Mouse (Mus musculus) spleen, adult 2 months (tissue): ENCODE measurements around the gene Tdrd9. TPM values are rescaled to one million over a fixed set of nuclear protein-coding genes. Genes with fewer than 3 reads are reported as not detected.

ENCODE experiments used
- DNase-seq, 2 experiments: peaks; one replicate each; pipeline versions ENCODE4 v3.0.0 to v3.0.0-alpha.2; 2012 to 2021; ENCODE audit warnings: low spot score in 2 of 2, low read depth in 1 of 2
- H3K27ac ChIP-seq: fragments of 200-500 bp; 2 replicates; pipeline ENCODE4 v1.5.1; 2012; ENCODE audit warnings: low read length, inconsistent platforms; ENCODE audit not compliant: insufficient read depth
- H3K27me3 ChIP-seq: fragments of 200-500 bp; 2 replicates; pipeline ENCODE4 v1.6.1; 2012; ENCODE audit warnings: mild to moderate bottlenecking, moderate library complexity, low read length, inconsistent platforms; ENCODE audit not compliant: control insufficient read depth, insufficient read depth
- H3K36me3 ChIP-seq: fragments of 200-500 bp; 2 replicates; pipeline ENCODE4 v1.6.1; 2012; ENCODE audit warnings: mild to moderate bottlenecking, low read length, inconsistent platforms; ENCODE audit not compliant: control insufficient read depth, insufficient read depth
- H3K4me1 ChIP-seq: fragments of 200-500 bp; 2 replicates; pipeline ENCODE4 v1.6.1; 2011; ENCODE audit warnings: inconsistent platforms; ENCODE audit not compliant: control insufficient read depth, insufficient read depth, insufficient read length
- H3K4me3 ChIP-seq: fragments of 200-500 bp; 2 replicates; pipeline ENCODE4 v1.5.1; 2011; ENCODE audit warnings: mild to moderate bottlenecking, inconsistent platforms; ENCODE audit not compliant: insufficient read depth, insufficient read length; ENCODE audit errors: extremely low read depth
- CTCF ChIP-seq: fragments of 200-500 bp; IDR thresholded peaks from 2 replicates; pipeline ENCODE4 v1.5.1; 2011; ENCODE audit warnings: mild to moderate bottlenecking, inconsistent platforms; ENCODE audit not compliant: insufficient read depth, insufficient read length, insufficient replicate concordance; ENCODE audit errors: extremely low read depth
- POLR2A ChIP-seq: fragments of 200-500 bp; IDR thresholded peaks from 2 replicates; pipeline ENCODE4 v1.6.1; 2011; ENCODE audit warnings: low read depth, low read length, inconsistent platforms
- WGBS: fragments of 180-500 bp; shearing (Covaris S2); methylation state at CpG from one replicate; pipeline ENCODE4 v1.1.7; 2018; 5-methylcytosine and 5-hydroxymethylcytosine counted together
- polyA plus RNA-seq: library from polyadenylated mRNA; depleted of rRNA; stranded (reverse); fragments of >200 nt; gene quantifications from 2 replicates; pipeline ENCODE4 v1.2.3, GENCODE M21; 2012

Tdrd9 gene
- polyA plus RNA-seq, 1 experiment: not detected

DNA sequence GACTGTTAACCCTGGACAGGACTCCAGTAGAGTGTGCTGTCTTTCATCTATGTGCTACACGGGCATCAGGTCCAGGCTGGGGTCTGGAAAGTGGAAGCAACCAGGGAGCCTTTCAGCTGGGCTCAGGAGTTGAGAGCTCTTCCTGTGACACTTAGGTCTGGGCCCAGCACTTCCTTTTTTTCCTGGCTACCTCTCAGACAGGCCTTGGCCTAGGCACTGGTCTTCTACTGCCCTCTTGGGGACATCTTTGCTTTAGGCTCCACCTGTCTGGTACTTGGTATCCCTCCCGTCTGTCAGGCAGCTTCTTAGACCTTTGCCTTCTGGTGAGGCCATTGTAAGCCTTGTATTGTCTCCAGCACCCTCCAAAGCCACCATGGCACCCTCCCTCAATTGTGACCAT, 24.6 kb upstream of the Tdrd9 start:
- H3K27me3 ChIP-seq: no peaks in the 10 kb centered on the region
- peak; percentile 65 to 78 for DNase-seq
- peaks cover 12% of the 10 kb centered on the region; the same call in 1 of the 2 replicates for H3K4me1 ChIP-seq
- H3K4me3 ChIP-seq: no peak overlapping the region
- H3K36me3 ChIP-seq: no peaks in the 10 kb centered on the region
- no peak for TF ChIP-seq POLR2A
- peak; percentile 90; the same call in 1 of the 2 replicates for TF ChIP-seq CTCF
- peak overlapping the region; percentile 26; the same call in 1 of the 2 replicates for H3K27ac ChIP-seq
- WGBS: 19% methylated on average over 2 of the region's 2 CpGs

DNA sequence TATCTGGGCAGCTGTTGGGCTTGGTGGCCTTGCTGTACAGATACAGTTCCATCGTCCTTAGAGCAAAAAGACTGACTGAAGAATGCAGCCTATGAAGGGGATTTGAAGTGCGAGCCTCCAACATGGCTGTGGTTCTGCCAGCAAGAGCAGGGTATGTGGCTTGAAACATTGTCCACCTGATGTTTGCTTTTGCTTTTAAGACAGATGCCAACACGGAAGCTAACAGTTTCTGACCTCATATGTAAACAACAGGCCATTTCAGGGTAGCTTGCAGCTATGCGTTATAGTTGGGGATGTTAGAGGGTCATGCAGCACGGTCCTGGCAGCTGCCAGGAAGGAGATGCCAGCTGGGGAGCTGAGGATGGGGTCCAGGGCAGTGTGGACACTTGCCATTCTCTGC, 20.9 kb upstream of the Tdrd9 start:
- Histone ChIP-seq H3K4me3 (no peak overlapping the region), H3K4me1 (peaks cover 1% of the 10 kb centered on the region; the same call in 1 of the 2 replicates), H3K27ac (no peak overlapping the region), H3K27me3 (no peaks in the 10 kb centered on the region), H3K36me3 (no peaks in the 10 kb centered on the region)
- no peak for DNase-seq
- WGBS: 85% methylated on average over 5 of the region's 5 CpGs
- TF ChIP-seq POLR2A (no peak), CTCF (no peak)

DNA sequence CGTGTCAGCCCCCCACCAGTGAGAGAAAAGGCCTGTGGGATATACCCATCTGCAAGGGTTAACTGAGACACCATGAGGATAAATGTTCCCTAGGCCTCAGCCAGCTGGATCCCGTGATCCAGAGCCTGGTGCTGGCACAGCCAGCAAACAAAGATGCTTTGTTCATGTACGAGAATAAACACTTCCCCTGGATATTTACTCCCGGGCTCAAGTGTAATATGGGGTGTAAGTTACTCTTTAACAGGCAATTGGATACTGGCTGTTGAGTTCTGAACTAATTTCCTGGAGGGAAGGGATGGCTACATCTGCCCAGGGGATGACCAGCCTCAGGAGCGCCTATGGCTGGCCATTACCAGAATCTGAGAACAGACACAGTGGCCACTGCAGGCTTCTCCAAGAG, 19.7 kb upstream of the Tdrd9 start:
- DNase-seq: no peak
- Histone ChIP-seq H3K4me3 (no peak overlapping the region), H3K36me3 (no peaks in the 10 kb centered on the region), H3K27ac (no peak overlapping the region), H3K27me3 (no peaks in the 10 kb centered on the region), H3K4me1 (no peaks in the 10 kb centered on the region)
- 87% methylated on average over 5 of the region's 5 CpGs for WGBS
- TF ChIP-seq POLR2A (no peak), CTCF (no peak)

DNA sequence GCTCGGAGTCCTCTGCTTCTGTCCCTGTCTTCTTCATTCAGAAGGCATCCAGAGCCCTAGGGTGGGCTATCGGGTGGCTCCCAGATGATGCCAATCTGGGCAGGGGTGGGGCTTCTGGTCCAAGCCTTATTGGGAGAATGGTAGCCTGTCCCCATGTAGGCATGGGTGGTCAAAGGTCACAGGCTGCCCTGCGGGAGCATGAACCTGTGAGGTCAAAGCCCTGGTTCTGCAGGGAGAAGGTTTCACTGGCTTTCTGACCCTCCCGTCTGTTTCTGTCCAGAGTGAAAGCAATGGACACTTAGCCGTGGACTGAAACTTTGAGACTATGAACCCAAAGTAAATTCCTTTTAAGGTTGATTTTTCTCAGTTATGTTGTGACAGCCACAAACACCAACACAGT, 15.2 kb upstream of the Tdrd9 start:
- DNase-seq: no peak
- H3K27ac ChIP-seq: no peak overlapping the region
- H3K36me3 ChIP-seq: peaks cover 5% of the 10 kb centered on the region
- TF ChIP-seq POLR2A (no peak), CTCF (no peak)
- 93% methylated on average over 5 of the region's 5 CpGs for WGBS
- H3K4me3 ChIP-seq: no peak overlapping the region
- no peaks in the 10 kb centered on the region for H3K27me3 ChIP-seq
- no peaks in the 10 kb centered on the region for H3K4me1 ChIP-seq

DNA sequence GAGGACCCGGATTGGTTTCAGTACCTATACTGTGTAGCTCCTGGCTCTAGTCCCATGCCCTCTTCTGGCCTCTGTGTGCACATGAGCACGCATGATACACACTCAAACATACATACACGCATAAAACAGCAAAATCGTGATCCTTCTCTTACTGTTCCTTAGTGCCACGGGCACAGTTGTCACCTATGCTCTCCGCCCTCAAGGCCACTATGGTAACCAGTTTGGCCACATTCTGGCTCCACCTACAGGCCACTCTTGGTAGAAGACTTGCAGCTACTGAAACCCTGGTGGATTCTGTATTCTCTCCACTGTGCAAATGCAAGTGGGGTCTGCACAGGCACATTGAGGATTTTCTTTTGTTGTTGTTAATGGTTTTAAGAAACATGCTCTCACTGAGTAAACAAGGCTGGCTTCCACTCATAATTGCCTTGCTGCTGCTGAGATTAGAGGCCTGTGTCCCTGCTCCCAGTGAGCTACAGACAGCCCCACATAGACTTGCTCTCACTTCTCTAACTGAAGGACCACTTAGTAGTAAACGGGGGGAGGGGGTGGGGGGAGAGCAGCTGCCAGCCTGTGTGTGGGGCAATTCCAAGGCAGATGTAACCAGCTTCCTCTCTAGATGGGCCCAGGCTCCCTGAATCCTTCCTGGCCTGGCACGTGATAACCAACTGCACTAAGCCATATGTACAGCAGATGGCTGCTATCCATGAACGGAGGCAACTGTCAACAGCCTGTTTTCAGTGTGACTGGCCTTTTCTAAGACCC, 13.1 kb upstream of the Tdrd9 start:
- TF ChIP-seq POLR2A (no peak), CTCF (peak; percentile 70; the same call in 1 of the 2 replicates)
- Histone ChIP-seq H3K4me1 (no peaks in the 10 kb centered on the region), H3K36me3 (peaks cover 9% of the 10 kb centered on the region), H3K4me3 (no peak overlapping the region), H3K27me3 (no peaks in the 10 kb centered on the region), H3K27ac (no peak overlapping the region)
- 44% methylated on average over 9 of the region's 9 CpGs for WGBS
- peak; percentile 25 to 70 for DNase-seq

DNA sequence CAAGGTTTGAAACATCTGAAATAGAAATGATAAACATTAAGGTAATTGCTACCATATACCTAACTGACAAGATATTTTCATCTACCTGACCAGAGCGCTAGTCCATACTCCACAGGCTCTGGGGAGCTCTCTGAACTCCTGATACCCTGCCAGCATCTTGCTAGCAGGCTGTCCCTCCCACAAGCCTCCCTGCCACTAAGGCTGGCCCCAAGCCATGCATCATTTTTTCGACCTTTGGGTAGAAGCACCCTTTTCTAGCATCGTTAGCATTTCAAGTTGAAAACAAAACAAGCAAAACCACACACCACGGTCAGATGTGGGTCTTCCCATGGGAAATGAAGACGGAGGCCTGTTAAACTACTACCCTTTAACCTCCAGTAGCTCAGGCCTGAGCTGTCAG, 8.0 kb upstream of the Tdrd9 start:
- Histone ChIP-seq H3K27ac (no peak overlapping the region), H3K36me3 (peaks cover 9% of the 10 kb centered on the region), H3K4me3 (no peak overlapping the region), H3K27me3 (no peaks in the 10 kb centered on the region), H3K4me1 (no peaks in the 10 kb centered on the region; the same call in 1 of the 2 replicates)
- TF ChIP-seq CTCF (no peak), POLR2A (no peak)
- no peak for DNase-seq
- 78% methylated on average over 5 of the region's 5 CpGs for WGBS

DNA sequence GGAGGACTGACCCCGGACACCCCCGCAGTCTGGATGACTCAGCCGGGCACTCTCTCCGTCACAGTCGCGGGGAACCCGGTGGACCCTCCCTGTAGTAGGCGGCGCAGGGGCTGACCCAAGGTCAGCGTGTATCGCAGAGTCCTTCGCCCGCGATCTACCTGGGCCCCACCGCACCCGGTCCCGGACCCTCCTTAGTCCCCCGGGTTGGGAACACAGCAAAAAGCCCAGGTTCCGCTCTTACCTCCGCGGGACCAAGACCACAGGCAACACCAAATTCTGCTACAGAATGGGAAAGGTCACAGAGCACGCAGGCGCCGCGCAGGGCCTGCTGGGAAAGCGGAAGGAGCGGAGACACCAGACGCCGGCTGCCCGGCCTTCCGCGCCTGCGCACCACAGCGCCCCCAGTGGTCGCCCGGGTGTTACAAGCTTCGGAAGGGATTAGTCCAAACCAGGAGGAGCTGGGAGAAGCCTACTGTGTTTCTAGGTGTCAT, 4.6 kb upstream of the Tdrd9 start, which contains the start of gene Atp5mpl:
TSS of gene Atp5mpl (minus strand) at position 295 of the 491 bp plus-strand sequence.
- TF ChIP-seq CTCF: peak; percentile 94
- peak; percentile 55; the same call in 1 of the 2 replicates for TF ChIP-seq POLR2A
- Histone ChIP-seq H3K4me1 (no peaks in the 10 kb centered on the region; the same call in 1 of the 2 replicates), H3K36me3 (peaks cover 2% of the 10 kb centered on the region), H3K27me3 (no peaks in the 10 kb centered on the region), H3K27ac (peak within 1 kb of the TSS; percentile 60; the same call in 1 of the 2 replicates), H3K4me3 (peak within 1 kb of the TSS; percentile 77)
- WGBS: under 1% methylated on average over 37 of the region's 37 CpGs
- peak; percentile 79 to 92 for DNase-seq
